Mouse (Mus musculus) frontal cortex, postnatal 36 days (tissue): ENCODE results near the gene Mrc2.
A peak's percentile ranks its signal among the peaks of the same experiment; 100 is the strongest.

Experiments used
- DNase-seq, 2 experiments: peaks; one replicate each; pipeline ENCODE4 v3.0.0; 2022; ENCODE audit warnings: low spot score in 2 of 2

Mrc2 gene

DNA sequence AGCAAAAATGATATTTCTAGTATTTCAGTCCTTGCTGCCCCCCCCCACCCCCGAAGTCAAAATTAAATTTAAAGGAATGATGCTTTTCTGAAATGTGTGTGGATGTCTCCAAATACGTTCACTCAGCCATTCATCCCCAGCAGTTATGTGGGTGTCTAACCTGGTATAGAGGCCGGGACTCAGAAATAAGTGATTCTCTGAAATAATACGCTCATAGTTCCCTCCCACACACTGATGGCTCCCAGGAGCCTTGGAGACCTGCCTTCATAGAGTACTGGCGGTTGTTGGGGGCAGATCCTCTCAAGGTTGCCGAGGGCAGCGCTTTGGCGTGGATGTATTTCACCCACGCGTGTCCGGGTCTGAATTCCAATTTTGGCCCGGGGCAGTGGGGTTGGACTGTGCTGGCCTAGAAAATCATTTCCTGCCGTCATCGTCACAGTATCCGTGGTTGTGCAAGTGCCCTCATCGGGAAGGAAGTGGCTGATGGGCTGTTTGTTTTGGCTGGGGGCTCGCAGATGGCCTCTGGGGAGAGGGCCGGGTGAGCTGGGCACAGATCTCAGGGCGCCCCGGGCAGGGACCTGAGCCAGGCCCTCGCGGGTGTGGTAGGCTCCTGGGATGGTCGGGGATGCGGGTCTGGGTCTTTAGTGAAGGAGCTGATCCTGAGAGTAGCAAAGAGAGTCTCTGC, 19.0 kb downstream of the Mrc2 start:
- peak in 1 of 2 experiments; percentile 19 for DNase-seq

DNA sequence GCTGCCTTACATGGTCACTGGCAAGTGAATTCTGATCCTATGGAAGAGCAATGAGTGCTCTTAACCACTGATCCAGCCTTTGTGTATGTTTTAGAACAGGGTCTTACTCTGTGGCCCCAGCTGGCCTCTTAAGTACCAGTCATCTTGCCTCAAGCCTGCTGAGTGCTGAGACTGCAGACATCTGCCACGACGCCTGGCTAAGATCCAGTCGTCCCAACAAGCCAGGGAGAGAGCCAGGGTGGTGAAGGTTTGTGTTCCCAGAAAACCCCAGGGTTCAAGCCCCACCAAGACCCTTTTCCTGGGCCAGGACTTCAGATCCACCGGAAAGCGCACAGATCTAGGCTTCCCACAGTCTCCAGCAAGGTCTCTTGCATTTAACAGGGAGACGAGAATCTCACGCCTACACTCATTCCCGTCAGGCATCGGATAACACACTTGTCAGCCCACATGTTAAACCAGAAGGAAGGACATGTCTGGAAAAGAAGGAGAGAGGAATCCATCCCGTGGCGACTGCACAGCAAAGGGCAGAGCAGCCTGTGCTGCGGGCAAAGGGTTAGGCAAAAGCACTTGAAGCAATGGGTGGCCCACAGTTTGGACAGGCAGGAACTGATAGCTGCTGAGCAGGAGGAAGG, 20.0 kb downstream of the Mrc2 start:
- DNase-seq, result peak; percentile 28 to 55

DNA sequence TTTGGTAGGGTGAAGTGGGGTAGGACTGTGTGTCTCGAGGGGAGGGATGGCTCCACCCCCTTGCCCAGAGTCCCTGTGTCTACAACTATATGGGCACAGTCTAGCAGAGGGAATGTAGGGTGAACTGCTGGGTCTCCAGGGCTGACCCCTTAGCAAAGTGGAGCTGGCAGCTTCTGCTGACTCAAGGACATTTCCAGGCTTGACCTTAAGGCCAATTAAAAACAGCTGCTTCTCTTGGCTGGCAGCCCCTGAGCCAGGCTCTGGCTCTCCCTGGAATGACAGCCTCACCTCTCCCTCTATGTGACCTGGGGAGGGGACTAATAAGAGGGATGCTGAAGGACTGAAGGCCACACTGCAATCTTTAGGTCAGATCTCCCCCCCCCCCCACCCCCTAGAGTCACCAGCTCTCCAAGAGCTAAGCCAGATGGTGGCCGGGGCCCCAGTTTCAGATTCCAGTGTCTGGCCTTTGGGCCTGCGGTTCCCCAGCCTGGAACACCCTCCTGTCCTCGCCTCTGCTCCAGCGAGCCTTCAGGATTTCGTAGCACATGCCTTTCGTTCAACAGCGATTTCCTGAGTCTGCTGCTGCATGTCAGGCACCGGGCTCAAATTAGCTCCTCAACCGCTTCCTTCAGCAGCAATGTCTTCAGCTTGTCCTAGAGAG, 20.7 kb downstream of the Mrc2 start:
- peak in 1 of 2 experiments; percentile 37 for DNase-seq

DNA sequence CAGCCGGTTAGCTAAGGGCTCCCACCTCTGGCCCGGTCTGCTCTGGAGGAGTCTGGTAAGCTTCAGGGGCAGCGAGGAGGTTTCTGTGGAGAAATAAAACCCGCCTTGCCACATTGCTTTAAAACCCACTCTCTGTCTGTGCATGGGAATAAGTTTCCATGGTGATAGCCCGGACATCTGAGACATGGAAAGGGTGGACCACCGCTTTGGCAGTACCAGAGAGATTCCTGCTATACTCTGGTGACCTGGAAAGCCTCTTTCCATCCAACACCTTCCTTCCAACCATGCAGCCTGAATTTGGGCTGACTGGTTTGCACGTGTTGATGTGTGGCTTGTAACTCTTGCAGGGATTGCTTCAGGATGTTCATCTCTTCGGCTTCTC, 21.2 kb downstream of the Mrc2 start:
- DNase-seq, result peak in 1 of 2 experiments; percentile 26

DNA sequence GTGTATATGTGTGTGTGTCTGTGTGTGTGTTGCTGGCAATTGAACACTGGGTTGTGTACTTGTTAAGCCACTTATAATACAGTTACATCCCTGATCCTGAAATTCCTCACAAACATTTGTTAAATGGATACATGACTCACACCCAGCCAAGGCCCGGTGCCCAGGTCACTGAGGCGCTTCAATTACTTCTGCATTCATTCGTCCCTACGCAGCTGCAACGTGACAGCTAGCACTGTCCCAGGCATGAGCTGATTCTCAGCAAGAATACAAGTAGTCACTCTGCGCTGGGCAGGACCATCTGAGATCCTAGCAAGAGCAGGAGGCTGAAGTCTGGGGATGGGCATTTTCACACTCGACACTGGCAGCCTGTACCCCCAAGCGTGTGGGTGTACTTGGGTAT, 22.9 kb downstream of the Mrc2 start:
- DNase-seq, result no peak

DNA sequence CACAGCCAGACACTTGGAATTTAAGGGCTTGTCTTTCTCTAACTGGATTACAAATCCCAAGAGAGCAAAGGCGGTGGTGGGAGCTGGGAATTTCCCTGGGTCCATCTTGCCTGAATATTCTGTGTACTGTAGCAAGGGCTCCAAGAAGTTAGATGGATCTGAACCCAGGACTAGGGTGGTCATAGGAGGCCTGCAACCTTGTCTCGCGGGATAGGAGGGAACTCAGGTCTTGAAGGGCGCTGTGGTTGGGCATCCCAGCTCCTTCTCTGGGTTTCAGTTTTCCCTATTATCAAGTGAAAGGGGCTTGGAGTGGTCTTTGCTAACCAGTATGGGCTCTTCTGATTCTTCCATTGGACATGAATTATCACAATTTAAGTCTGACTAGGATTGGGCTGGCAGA, 23.7 kb downstream of the Mrc2 start:
- DNase-seq, result no peak

DNA sequence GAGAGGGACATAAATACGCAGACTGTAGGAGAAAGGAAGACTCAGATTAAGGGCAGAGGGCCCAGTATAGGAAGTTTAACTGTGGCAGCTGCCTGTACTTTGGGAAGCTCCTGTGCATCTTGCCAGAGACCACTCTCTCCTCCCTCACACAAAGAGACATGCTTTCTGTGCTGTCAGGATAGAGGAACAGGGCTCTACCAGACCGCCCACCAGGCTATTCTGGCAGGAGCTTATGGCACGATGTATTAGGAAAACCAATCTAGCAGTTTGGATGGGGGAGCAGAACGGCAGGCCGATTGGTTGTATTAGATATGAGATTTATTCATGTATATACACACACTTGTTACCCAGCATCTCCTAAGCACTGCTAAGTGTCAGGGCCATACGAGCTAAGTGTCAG, 25.3 kb downstream of the Mrc2 start:
- DNase-seq, result no peak

DNA sequence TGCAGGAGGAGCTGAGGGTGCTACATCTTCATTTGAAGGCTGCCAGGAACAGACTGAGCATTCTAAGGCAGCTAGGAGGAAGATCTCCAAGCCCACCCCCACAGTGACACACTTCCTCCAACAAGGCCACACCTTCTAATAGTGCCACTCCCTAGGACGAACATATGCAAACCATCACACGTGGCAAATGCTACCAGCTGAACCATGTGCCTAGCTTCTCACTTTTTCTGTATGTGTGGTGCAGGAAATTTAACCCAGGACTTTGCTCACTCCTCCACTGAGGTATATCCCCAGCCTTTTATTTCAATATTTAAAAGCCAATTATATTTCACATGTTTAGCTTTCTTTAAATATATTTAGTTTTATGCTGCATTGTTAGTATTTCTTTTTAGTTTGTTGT, 28.6 kb downstream of the Mrc2 start:
- DNase-seq, result no peak

DNA sequence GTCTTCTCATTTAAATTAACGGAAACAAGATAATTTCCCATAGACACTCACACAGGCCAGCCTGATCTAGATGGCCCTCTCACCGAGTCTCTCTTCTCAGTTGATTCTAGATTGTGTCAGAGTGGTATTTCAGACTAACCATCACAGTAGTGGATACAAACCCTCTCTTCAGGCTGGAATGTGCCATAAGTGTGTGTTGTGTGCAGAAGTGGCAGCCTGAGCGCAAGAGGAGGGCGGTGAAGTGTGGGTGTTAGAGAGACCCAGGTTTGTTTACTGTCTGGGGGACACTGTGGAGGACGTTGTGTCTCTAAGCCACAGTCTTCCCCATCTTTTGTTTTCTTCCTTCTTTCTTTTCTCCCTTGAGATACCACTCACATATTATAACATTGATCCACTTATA, 31.1 kb downstream of the Mrc2 start:
- no peak for DNase-seq

DNA sequence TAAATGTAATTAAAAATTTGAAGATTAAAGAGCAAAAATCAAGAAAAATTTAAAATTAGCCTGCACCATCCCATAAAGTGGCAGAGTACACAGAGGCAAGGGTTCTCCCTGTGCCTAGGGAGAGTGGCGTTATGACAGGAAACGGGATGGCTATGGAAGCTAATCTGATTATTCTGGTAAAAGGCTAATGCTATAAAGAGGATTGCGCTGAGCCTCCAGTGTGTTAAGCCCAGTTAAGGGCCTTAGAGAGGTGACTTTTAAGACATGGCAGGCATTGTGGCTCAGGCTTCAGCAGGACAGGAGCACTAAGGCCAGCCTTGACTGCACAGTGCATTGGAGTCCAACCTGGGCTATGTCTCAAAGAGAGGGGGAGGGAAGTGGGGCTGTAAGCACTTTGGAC, 34.7 kb downstream of the Mrc2 start:
- DNase-seq, result no peak

DNA sequence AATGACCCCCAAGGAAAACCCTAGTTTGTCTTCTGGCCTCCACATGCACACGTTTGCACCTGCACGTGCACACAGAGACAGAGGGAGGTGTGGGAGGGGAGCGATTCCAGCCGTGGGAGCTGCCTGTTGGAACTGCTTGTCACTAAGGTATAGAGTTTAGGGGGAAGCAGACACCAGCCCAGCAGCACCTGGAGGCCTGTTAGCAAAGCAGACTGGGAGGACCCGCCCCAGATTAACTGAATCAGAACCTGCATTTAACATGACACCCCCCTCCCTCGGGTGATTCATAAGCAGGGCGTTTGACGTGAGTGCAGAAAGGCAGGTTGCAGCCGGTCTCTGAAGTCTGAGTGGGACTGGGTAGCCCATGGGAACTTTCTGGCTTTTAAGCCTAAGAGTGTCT, 37.5 kb downstream of the Mrc2 start:
- no peak for DNase-seq

DNA sequence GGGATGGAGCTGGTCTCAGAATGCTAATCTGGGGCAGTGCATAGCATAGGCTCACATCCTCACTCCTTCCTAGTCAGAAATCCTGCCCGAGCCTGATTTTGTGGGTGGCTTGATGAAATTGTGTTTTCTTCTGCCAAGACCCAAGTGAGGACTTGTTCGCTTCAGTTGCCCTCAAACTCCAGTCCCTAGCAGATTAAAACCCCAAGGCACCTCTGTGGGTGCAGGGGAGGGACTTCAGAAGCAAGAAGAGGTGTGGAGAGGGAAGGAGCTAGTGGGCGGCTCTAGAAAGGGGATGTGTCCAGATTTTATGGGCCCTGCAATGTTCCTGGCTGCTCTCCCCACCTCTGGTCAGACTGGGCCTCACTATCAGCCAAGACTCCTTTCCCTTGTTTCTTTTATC, 38.7 kb downstream of the Mrc2 start:
- no peak for DNase-seq

DNA sequence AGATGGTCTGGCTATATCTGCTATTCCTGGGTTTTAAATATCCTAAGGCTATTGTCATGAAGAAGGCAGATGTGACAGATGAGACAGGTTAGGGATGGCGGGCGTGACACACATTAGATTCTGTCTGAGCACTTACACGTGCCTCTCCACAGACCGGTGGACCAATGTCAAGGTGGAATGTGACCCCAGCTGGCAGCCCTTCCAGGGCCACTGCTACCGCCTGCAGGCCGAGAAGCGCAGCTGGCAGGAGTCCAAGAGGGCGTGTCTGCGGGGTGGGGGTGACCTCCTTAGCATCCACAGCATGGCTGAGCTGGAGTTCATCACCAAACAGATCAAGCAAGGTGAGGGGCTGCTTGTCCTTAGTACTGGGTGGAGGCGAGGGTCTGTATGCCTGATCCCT, 39.3 kb downstream of the Mrc2 start:
- no peak for DNase-seq

DNA sequence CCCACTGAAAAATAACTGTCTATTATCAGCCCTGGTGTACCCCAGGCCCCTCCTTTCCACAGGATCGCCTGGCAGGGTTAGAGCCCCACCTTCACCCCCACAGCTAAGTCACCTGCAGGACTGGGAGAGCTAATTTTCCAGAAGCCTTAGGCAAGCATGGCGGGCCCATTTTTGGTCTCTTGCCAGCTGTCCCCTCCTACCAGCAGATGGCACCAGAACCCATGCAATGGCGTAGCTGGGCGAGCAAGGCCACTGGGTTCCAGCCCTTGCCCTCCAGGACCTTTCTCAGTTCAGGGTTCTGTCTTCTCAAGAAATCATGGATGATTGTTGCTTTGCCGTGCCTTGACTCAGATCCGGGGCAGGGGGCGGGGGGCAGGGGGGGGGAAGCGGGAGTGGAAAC, 40.0 kb downstream of the Mrc2 start:
- DNase-seq, result peak; percentile 62 to 75

DNA sequence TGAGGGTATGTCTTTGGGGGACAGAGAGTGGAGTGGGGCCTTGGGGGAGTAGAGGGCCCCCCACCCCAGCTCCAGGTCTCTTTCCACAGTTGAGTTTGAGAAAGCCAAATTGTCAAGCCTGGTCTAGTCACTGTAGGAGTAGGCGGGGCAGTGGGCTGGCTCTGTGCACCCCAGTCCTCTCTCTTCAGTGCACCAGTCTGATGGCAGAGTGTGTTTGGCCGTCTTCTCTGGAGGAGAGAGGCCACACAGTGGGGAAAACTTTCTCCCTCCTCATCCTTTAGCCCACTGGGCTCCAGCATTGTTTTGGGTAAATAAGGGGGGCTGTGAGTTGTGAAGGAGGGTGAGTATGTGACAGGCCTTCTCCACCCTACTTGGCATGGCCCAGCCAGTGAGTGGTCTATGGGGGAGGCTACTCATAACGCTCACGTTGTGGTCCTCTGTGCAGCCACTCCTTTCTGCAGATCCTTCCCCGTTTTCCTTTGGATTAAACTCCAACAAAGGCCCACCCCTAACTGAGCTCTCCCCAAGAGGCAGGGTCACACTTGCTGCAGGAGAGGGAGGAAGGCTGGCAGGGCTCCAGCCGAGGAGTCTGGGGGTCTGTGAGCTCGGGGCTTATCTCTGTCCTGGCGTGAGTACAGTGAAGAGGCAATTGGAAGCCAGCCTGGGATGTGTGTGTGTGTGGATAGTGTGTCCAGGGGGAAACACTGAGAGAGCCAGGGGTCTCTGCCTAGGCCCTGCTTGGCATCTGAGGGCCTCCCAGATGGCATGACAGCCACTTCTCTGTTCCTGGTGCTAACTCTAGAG, 41.6 kb downstream of the Mrc2 start:
- DNase-seq, result no peak

DNA sequence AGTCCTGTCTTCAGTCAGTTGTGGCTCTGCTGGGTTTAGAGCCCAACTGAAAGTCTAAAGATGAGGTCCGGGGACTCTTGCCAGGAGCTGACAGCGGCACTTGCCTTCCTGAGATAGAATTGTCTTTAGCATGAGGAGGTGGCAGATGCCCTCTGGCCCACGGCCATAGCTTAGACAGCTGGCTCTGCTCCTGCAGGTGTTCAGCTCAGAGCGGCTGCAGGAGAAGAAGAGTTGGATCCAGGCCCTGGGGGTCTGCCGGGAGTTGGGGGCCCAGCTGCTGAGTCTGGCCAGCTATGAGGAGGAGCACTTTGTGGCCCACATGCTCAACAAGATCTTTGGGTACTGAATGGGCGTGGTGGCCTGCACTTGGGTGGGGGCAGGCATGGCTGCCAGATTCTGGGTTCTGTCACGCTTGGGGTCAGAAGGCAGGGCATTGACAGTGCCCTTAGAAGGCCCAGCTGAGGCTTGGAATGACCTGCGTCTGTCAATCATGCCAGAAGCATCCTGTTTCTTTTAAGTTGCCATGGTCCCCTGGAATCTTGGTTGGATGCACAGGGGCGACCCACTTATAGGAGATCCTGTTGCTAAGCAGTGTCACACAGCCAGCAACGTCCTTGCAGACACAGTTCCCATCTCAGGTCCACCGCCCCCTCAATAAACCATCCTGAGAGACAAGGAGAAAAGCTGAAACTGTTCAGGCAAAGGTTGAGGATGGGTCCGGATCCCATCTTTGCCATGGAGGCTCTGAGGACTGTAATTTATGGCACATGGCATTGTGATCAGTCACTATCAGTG, 46.4 kb downstream of the Mrc2 start:
- no peak for DNase-seq

DNA sequence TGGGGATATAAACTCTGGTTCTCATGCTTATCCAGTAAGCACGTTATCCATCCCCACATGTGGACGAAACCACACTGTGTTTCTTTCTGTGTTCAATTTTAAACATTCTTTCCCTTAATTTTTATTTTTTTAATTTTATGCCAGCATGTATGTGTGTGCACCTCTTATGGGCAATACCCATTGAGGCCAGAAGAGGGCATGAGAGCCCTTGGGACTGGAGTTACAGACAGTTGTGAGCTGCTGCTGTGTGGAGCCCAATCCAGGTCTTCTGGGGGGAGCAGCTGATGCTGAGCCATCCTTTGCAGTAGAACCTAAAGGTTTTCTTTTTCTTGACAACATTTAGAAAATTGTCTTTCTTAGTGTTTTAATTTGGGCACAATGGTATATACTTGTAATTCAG, 52.8 kb downstream of the Mrc2 start:
- no peak for DNase-seq

DNA sequence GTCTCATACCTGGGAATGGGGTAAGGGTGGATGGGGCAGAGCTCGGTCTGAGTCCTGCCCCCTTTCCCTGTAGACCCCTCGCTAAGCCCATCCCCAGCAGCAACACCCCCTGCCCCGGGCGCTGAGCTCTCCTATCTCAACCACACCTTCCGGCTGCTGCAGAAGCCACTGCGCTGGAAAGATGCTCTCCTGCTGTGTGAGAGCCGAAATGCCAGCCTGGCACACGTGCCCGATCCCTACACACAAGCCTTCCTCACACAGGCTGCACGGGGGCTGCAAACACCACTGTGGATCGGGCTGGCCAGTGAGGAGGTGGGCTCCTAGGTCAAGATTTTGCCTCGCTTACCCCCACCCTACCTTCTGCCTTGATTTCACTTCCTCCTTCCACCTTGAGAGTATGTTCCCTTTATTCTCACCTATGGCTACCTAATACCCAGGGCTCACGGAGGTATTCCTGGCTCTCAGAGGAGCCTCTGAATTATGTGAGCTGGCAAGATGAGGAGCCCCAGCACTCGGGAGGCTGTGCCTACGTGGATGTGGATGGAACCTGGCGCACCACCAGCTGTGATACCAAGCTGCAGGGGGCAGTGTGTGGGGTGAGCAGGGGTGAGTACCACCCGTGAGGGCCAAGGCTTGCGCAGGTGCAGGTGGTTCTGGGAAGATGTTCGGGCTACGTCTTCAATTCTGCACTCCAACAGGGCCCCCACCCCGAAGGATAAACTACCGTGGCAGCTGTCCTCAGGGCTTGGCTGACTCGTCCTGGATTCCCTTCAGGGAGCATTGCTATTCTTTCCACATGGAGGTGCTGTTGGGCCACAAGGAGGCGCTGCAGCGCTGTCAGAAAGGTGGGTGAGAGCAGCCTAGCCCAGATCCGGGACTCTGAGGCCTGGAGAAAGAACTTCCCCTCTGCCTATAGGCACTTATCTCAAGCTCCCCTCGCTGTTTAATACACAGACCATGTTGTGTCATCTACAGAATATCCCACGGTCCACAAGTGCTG, 55.0 kb downstream of the Mrc2 start:
- DNase-seq, result peak; percentile 87 to 89

DNA sequence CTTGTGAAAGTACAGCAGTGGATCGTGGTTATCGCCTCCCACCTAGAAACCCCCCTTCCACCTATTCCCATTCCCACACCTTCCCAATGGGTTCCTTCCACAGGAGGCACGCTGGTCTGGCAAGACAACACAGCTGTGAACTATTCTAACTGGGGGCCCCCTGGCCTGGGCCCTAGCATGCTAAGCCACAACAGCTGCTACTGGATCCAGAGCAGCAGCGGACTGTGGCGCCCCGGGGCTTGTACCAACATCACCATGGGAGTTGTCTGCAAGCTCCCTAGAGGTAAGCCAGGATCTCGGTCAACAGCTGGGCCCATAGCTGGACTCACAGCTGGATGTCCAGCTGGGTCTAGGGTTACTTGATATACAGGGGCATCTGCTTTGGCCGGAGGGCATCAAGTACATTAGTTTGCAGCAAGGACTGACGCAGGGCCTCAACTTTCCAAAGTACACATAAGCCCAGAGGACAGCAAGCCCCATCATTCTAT, 56.1 kb downstream of the Mrc2 start:
- no peak for DNase-seq

DNA sequence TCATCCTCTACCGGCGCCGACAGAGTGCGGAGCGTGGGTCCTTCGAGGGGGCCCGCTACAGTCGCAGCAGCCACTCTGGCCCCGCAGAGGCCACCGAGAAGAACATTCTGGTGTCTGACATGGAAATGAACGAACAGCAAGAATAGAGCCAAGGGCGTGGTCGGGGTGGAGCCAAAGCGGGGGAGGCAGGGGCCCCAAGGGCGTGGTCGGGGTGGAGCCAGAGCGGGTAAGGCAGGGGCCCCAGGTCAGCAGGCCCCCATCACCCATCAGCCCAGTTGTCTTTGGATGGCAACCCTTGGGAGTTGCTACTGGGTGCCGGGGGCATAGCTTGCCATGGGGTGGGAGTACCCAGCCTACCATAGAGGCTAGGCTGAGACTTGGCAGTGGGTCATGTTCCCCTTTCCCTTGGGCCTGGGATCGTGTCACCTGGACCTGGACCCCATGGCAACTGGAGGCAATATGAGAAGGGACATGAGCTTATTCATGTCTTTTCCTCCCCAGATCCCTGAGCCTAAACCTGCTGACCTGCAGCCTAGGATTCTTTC, 57.4 kb downstream of the Mrc2 start:
- DNase-seq, result no peak
